Mouse (Mus musculus): ENCODE measurements around the gene Rdx.

Rdx gene

DNA sequence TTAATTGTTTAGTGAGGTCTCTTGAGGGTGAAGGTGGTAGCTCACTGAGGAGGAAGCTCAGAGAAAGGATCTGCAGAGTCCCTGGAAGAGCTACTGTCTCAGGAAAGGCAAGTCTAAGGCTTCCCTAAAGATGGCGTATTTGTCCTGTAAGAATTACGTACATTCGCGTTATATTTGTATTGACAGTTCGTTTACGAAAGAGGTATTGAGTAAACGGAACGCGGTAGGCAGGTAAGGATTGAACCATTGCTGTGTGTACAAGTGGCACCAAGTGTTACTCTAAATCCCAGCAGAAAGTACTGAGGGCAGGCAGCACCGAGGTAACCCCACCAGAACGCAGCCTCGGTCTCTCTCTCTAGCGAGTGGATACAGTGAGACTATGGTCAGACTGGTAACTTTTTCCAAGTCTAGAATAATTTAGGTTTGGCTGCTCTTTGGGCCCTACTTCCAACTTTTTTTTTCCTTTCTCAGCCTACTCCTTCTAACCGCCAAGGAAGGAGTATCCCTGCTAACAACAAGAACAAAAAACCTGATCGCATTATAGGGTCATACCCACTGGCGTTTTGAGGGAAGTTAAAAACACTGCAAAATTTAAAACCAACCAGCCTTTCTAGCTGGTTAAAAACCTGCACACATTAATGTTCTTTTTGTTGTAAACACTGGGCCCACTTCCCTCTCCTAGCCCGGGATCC lies at the start of gene Rdx:
Gene Rdx (plus strand): TSS at position 45 of the 692 bp plus-strand sequence.
- peak in 1 of 2 experiments; percentile 13 for DNase-seq (ENCODE audit: low spot score in 2 of 2)

DNA sequence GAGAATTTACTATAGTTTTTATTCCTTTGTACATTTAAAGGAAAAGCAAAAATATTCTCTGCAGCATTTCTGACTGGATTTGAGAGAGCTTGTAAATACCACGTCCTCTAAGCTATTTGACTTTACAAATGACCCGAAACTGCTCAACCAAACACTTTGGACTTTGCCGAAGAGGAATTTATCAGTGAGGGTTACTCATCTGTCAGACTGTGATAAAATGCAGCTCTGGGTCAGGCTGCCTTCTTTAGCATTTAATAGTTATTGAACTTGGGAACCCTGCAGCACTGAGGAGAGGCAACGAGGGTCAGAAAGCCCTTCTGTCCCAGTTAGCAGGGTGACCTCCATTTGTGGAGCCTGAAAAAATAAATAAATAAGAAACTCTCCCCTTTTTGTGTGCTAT lies 43.5 kb upstream of the Rdx start:
- DNase-seq (ENCODE audit: low spot score in 2 of 2): no peak

DNA sequence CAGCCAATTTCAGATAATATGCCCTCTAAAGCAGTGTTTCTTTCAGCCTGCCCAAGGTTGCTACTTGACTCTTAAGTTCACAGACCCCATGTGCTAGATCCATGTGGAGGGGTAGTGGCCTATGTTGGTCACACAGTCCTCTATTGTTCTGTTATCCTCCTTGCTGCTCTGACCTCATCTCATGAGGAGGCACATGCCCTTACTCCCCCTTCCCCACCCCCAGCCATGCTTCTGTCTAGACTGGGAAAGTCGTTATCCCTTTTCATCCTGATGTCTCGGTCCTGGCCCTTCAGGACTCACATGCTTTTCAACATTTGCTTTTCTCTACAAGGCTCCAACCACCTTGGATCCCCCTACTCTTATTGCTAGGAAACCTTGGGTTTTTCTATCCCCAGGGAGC lies 39.6 kb upstream of the Rdx start:
- no peak for DNase-seq (ENCODE audit: low spot score in 2 of 2)

DNA sequence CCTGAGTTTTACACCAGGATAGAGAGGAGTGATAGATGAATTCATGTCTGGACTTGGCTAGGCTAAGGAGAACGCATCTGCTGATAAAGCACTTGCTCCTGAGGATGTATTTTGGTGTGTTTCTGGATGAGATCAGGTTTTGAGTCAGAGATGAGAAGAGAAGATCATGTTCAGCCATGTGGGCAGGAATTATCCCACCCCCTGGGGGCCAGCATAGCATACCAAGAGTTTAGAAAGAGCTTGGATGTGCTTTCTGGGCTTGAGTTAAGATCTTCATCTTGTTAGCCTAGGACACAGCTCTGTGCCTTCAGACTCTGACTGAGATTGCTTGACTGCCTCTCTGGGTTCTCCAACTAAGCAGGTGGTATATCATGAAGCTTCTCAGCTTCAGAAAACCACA lies 38.5 kb upstream of the Rdx start:
- DNase-seq (ENCODE audit: low spot score in 2 of 2): no peak

DNA sequence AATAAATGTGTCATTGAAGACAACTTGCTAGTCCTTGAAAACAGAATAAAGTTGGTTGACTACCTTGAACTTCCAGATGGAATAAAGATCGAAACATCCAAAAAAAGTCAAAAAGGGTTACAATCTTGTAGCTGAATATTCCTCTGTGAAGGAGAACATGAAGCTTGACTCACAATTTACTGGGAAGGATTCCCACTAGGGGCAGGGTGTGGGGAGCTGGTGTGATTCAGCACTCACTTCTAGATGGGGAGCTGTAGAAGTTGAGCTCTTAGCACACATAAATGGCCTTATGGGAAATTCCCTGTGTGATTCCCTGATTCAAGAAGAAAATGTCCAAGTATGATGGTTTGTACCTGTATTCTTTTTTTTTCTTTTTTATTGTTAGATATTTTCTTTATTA lies 34.7 kb upstream of the Rdx start:
- DNase-seq (ENCODE audit: low spot score in 2 of 2): no peak

DNA sequence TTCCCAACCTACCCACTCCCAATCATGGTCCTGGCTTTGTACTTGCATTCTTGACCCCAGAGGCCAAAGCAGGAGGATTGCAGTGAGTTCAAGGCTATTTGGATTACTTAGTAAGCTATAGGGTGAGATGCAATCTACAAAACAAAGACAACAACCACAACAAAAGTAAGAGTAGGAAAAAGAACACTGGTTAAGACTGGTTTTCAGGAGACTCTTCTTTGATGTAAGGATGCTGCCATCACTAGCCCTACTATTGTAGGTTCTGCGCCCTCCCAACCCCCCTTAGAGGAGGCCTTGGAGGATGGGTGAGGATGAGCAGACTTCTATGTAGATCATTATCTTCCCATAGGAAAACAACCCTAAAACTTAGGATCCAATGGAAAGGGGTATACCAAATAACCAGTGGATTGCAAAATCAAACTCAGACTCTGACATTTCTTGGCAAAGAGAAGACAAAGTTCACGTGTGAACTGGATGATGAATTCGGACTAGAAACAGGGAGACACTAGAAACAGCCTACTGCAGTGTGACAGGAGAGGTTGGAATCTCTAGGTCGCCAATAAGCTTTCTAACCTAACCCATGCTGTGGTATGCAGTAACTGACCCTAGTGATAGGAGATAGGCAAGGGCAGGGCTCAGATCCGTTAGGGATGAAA lies 34.1 kb upstream of the Rdx start:
- DNase-seq (ENCODE audit: low spot score in 2 of 2): no peak

DNA sequence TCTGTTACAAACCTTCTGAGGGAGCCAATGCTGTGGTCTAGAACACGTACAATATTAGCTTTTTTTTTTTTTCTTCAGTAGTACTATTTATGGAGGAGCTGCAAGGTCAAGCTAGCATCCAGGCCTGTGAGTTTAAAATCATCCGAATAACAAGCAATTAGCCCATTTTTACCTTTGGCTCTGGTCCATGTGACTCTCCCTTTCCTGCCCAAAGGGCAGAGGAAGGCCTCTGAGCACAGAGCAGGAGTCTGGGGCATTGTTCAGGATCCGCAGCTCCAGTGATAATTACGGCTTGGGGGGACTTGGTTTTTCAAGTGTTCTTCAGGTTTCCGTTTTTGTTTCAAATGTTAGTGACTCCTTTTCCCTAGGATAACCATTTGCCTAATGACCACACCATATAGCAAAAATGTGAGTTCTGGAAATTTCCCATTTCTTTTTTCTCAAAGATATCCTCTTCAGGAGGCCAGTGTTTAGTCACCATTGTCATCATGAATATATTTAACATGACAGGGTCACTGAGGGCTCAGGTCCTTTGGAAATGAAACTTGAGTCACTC lies 33.0 kb upstream of the Rdx start:
- no peak for DNase-seq (ENCODE audit: low spot score in 2 of 2)

DNA sequence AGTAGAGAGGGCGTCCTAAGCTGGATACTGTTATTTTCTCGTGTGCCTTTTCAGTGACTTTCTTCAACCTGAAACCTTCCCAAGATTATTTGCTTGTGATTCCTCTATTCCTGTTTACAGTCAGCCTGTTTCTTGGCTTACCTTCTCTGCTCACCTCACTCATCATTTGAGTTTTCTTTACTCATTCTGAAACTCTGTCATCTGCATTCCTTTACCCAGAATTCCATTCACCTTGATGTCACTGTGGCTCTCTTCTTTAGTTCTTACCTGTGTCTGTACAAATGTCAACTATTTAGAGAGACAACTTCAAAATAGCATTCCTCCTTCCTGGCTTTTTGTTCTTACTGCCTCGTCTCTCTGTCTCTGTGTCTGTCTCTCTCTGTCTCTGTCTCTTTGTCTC lies 29.9 kb upstream of the Rdx start:
- no peak for DNase-seq (ENCODE audit: low spot score in 2 of 2)

DNA sequence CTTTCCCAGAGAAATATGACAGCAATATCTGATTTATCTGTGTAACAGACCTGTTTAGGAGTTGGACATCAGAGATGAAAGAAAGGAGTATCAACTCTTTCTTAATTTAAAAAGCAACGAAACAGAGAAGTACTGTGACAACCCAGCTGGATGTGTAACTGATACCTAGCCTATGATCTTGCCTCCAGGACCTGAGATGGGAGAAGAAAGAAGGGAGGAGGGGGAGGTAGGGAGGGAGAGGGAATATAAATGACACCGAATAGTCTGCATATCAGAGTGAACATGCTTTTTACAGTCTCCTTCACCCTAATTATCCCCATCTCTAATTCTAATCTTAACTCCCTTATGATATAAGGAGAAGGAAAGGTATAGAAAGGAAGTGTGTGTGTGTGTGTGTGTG lies 29.1 kb upstream of the Rdx start:
- DNase-seq (ENCODE audit: low spot score in 2 of 2): no peak

DNA sequence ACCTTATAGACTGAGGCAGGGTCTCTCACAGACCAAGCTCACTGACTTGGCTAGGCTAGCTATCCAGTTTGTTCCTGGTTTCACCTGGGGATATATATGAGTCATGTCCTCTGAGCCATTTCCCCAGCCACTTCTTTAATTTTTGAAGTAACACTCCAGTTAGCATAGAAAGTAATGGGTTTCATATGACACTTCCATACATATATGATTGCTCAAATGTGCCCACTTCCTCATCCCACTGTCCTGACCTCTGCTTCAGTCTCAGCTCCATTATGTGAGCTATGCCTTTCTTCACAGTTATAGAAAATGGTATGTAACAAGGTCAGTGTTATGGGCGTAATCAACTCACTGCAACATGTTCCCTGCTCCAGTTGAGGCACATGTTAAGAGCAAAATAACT lies 28.5 kb upstream of the Rdx start:
- DNase-seq (ENCODE audit: low spot score in 2 of 2): no peak

DNA sequence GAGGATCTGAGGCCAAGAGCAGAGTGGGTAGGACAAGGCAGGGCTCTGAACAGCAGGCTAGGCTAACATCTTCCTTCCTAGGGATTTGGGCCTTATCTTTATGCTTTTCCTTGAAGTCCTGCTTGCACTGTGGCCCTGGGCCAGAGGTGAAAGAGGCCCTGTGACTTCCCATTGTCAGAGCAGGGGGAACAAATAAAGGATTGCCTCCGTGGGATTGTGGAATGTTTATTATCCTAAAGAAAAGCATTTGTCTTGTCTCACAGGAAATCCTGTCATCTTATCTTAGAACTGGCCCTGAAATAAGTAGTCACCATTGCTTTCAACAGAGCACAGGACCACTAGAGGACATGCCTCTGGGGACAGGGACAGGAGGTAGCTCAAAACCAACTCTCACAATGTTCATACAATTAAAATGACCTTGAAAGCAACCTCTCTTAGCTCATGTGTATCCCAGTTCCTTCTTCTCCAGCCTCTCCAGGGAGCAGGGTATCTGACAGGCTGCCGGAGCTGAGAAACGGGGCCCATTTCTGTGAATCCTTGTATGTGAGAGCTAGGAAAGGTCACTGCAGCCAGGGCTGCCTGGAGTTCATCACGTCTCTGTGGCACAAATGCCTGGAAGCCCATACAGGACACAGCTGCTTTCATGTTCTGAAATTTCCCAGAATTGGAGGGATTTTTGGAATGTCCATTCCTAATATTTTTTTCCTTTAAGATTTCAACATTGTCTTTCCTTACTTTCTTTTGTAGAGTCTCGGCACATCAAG lies 19.5 kb upstream of the Rdx start:
- DNase-seq (ENCODE audit: low spot score in 2 of 2): no peak

DNA sequence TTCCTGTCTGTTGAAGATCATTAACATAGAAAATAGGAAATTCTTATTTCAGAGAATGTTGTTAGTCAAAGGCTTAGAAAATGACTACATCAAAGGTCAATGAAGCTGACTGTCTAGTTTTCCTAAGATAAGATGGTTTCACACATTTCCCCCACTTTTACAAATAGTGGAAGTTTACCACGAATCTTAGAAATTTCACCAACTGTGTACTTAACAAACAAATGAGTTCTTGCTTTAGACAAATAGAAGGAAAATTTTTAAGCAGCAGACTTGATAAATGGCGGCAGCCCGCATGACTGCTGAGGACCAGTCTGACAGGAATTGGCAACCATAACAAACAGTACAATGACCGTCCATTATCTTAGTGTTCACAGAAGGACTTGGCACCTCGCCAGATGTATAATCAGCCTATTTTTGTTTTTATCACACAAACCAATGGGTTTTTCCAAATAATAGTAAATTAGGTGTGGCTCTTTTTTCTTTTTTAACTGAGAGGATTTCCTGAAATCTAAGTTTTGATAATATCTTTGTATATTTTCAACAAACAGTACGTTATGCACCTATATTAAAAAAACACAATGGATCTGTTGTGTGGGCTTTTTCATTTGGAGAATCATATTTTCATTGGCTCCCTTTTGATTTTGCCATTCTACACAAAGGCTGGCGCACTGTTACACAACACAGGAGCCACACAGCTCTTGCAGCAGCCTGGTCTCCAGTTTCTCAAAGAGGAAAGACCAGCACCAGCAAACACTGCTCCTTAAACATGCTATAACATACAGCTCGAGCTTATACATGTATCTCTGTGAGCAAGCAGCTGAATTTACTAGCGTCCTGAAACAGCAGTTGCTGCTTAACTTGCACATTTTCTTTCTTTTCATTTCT lies 18.2 kb upstream of the Rdx start:
- no peak for DNase-seq (ENCODE audit: low spot score in 2 of 2)

DNA sequence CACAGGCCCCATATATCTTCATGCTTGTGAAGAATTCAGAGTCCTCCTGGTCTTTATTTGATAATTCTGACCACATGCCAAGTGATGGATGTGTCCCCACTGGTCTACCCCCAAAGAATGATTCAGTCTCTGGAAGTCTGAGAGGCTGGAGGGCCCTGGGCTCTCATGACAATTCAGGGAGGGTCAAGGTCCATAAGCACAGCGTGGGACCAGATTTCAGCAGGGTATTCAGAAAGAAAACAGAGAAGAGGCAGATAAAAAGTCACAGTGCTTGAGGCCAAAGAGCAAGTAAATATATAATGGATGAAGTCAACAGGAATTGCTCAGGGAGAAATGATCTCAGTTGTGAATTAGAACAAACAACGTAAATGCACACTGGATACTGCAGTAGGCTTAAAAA lies 15.5 kb upstream of the Rdx start:
- DNase-seq (ENCODE audit: low spot score in 2 of 2): no peak

DNA sequence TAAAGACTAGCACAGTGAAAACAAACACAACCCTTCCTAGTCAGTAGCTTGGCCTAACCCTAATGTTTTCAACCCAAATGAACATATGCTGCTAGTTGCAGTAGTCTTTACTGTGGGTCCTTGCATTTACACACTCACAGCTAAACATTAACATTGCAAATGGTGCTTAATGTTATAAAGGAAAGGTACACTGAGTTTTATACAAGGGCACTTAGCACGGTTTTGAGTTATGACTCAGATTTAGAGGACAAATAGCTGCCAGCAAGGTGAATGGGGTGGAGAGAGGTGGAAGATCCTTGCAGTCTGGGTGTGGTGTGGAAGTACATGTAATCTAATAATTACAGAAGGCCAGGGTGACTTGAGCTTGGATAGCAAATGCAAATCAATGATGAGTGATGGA lies 9.5 kb upstream of the Rdx start:
- DNase-seq (ENCODE audit: low spot score in 2 of 2): no peak

DNA sequence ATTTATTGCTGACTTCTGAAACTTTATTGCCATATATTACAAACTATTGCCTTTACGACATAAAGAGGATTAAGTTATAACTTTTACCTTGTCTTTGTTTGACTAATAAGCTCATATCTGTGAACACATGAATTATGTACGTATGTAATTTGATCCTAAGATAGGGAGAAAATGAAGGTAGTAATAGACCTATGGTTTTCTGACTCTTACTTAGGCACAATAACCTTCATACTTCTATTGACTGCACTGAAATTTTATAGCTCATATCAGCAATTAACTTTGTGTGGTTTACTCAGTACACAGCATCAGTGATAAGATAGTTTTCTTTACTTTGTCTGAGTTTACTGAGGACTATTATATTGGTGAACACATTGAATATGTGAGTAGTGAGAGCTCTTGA lies 5.3 kb upstream of the Rdx start:
- no peak for DNase-seq (ENCODE audit: low spot score in 2 of 2)

DNA sequence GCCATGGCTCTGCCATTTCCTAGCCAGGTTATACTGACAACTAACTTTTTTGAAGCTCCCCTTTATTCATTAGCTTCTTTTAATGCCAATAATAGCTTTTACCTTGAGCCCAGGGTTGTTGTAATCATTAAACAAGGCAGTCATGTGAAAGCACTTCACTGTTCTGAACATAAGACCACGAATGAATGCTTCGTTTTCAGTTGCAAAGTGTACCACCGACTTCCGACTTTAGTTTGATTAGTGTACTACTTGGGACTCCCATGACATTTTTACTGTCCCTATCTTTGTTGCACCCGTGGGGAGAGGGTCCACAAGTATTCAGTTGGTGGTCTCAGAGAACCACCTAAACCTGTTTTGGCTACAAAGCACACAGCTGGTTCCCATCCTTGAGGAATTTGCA lies 287 bp upstream of the Rdx start:
- DNase-seq (ENCODE audit: low spot score in 2 of 2): no peak

DNA sequence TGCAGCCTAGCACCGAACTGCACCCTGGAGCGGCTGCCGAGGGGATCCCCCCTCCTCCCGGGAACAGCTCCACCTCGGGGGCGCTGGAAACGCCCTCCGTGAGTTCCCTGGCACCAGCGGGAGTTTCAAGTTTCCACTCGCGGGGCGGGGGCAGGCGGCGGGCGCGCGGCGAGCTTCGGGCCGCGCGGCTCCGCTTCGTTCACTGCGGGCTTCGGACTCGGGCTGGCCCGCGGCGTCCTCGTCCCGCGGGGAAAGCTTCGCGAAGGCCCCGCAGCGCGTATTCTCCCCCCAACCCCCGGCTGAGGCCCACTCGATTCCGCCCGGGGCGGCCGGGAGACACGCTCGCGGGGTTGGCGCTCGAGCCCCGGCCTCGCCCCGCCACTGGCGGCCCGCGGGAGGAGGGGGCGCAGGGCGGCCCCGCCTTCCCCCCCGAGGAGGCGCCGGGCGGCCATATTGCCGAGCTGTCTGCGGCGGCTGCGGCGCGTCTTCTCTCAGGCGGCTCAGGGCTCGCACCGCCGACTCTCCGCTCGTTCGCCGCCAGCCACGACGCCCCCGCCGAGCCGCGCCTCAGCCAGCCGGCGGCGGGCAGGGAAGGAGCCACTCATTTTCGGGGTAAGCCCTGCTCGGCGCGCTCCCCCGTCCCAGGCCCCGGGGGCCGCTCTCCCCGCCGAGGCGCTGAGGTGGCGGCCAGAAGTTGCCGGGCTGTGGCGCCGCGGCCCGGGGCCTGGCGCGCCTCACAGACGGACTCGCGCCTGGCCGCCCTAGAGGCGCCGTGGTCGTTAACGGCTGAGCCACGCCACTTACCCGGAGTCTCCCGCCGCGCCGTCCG lies 1.1 kb downstream of the Rdx start:
- DNase-seq (ENCODE audit: low spot score in 2 of 2): peak; percentile 55 to 74

DNA sequence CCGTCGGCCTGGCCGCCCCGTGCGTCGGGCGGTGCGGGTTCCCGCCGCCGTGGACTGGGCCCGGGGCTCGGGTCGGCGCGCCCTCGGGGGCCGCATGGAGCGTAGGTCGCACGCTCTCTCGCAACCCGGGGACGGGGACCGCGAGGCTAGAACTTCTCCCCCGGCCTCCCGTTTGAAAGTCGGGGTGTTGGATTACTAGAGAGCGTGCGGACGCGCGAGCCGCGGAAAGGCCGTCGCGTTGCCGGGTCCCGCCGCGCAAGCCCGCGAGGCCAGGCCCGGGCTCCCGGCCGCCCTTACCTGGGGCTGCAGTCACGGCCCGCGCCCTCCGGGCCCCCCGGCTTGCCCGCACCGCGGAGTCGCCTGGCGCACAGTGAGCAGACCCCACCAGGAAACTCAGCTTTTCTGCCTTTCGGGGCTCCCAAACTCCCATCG lies 1.7 kb downstream of the Rdx start:
- DNase-seq (ENCODE audit: low spot score in 2 of 2): peak in 1 of 2 experiments; percentile 45

DNA sequence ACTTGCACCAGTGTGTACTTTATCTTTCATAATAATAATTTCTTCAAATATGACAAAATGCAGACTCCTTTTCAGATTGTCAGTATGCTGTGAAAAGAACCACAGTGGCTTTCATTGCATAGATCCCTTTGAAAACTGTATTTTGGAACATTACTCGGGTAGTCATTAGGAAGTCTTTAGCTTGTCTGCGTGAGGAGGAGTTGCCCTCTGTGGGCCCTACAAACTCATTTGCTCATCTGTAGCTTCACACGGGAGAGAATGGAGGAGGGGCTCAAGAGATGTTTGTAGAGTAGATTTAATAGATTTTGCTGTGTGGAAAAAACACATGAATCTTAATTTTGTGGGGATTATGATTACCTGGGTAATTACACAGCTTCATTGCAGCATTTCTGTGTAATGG lies 2.6 kb downstream of the Rdx start:
- DNase-seq (ENCODE audit: low spot score in 2 of 2): no peak

DNA sequence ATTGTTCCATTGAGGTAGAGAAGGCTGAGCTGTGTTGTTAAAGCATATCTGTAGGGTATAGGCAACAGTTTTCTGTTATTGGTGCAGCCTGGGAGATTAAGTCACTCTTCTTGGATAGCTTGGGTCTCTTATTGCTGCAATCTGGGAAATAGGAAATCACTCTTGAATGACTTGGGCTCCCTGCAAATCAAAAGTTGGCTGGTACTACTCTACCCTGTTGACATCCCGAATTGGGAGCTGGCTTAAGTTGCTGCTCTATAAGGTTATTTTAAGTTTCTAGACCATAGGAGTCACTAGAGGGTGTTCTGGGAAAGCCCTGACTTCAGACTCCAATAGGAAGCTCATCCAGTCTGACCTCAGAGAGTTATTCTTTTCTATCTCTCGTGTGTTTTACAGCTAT lies 3.4 kb downstream of the Rdx start:
- DNase-seq (ENCODE audit: low spot score in 2 of 2): no peak

DNA sequence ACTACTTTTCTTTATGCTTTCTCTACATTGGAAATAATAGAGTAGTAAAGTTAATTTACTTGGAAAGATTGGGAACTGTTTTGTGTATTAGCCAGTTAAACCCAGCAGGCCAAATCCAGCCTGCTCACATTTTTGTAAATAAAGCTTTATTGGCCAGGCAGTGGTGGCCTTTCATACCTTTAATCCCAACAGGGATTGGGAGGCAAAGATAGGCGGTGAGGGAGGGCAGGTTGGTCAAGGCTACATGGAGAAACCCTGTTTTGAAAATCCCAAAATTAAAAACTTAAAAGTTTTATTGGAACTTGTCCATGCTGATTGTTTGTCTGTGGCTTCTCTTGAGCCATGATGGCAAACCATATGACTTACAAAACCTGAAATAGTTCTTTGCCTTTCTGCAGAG lies 5.2 kb downstream of the Rdx start:
- DNase-seq (ENCODE audit: low spot score in 2 of 2): no peak
